Mouse (Mus musculus) gastrocnemius, postnatal 14 days (tissue): ENCODE results near the gene Cfap70. TPM values are rescaled to one million over a fixed set of nuclear protein-coding genes. Genes with fewer than 3 reads are reported as not detected.
A peak's percentile ranks its signal among the peaks of the same experiment; 100 is the strongest.

Experiments
- DNase-seq: peaks from one replicate; pipeline ENCODE4 v3.0.0; 2021; ENCODE audit warnings: mixed read lengths
- intact Hi-C: fragments of 180-260 bp; cut with DNase I; formaldehyde crosslinking; loops from one replicate; pipeline ENCODE4 v1.15.1; 2025; ENCODE audit warnings: low total_unique reads
- long read RNA-seq, 2 experiments: library from polyadenylated mRNA; stranded (forward); transcript quantifications; one replicate each; pipeline ENCODE4 v2.0.0; 2021
- total RNA-seq, 2 experiments: library from RNA; stranded (reverse); gene quantifications; 2 replicates each; pipeline ENCODE4 v1.2.3; 2021

Cfap70 gene
- under 1 TPM; 0.09 to 0.16 TPM for total RNA-seq
- long read RNA-seq, experiment 1: 0 reads
- long read RNA-seq, experiment 2, partial matches to known transcripts: 1 of 2 reads
- long read RNA-seq, experiment 2, other reads (novel, unspliced or antisense): 1 of 2 reads

DNA sequence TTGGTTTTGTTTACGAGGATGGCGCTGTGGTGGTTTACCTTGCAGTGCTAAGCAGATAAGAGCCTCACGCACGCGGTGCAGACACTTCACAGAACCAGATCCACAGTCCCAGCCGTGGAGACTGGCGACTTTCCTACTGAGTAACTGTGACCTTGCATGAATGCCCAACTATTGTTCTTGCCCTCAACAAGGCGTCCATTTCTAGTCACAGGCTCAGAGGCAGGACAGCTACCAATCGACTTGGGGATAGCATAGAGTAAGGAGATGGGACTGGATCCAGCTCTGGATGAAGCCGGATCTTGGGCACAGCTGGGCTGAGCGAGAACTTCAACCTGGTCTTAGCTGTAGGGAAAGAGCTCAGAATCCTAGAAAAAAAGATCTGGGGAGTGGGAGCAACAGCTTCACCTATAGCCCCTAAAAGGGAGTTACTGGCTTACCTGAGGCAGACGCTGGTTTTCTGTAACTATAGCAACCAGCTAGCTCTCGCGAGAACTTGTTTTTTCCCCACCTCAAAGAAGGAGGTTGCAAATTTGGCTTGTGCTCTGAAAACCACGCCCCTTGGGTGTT lies at the start of gene Cfap70:
Gene Cfap70 (minus strand): TSS at position 462 of the 567 bp plus-strand sequence.
- DNase-seq: peak; percentile 39
- intact Hi-C loops: no loop called here

DNA sequence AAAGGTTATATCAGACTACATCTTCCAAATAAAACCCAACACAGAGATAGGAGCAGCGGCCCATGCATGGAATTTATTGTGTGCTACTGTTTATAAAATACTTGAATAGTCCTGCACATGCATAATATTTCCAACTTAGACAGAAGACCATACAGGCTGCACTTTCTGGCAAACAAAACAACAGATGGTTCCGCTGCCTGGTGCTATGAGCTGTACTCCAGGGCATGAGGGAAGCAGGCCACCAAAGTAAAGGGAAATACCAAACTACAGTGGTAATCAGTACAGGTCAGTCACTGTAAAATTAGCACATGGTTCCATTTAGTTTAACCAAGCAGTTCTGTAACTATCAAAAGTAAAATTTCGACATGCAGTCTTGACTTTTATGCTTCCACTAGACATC lies 48.0 kb upstream of the Cfap70 start:
- no peak for DNase-seq
- intact Hi-C loops: no loop called here

DNA sequence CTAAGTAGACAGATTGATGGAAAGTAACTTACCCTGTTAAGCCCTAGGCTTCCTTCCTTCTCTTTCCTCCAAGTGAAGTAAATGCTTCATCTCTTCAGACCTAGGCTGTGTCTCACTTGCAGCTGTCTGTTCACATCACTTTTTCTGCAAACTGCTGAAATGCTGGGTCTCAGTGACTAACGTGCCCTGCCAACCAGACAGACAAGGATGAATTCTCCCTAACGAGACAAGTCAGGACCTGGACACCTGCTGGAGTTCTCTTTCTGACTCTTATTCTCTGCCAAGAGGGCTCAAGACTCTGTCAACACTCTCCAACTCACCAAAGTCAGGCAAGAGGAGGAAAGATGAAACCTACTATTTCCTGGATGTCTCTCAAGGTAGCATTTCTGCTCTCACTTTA lies 44.6 kb upstream of the Cfap70 start, which contains the start of gene Mss51:
Gene Mss51 (minus strand): TSS at position 299 of the 400 bp plus-strand sequence.
- intact Hi-C loops: no loop called here
- DNase-seq: no peak

DNA sequence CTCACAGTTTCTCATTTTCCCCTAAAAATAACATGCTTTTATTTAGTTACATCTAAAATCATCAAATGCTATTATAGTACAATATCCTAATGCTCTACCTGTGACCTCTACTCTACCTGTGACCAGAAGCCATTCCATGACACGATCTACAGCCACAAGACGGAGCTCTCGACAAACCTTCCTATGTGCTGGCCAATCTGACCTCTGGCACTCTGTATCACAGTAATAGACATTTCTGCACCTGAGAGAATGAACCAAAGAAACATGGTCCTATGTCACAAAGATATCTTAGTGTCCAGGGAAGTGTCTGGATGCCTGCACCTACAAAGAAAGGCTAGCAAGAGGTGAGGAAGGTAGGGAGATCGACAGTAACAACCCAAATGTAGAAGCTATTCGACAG lies 34.0 kb upstream of the Cfap70 start:
- intact Hi-C loops: no loop called here
- no peak for DNase-seq

DNA sequence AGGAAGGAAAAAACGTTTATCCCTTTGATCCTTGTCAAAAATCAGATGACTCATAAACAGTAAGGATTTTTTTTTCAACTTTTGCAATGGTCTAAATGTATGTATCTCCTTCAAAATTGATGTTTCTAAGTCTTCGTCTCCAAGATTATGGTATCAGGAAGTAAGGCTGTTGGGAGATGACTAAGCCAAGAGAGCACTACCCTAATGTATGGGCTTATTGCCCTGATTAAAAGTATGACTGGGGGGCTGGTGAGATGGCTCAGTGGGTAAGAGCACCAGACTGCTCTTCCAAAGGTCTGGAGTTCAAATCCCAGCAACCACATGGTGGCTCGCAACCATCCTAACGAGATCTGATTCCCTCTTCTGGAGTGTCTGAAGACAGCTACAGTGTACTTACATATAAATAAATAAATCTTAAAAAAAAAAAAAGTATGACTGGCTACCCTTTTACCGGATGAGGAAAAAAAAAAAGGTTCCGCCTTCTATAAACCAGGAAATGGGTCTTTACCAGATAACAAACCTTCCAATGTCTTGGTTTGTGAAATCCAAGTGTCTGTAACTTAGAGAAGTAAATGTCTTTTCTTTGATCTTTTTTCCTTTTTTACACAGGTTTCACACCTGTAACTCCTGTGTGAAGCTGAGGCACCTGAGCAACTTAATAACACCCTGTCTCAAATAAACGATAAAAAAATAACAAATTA lies 30.2 kb upstream of the Cfap70 start:
- no peak for DNase-seq
- intact Hi-C loops: no loop called here

DNA sequence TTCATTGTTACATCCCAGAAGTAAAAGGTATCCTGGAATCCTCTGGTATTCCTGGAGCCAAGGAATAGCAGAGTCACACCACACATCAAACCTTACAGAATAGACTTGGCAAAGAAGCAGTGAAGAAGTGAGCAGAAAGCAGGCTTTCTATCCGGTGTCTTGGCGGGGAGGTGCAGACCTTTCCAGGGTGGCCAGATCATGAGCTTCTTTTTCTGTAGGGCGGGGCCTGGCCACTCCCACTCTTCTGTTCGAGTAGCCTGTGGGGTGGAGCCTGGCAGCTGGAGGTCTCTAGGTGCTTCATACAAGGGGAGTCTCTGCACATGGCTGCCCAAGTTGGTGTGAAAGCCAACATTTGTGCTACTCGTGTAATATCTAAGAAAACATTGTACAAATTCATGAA lies 29.2 kb upstream of the Cfap70 start:
- intact Hi-C loops: no loop called here
- DNase-seq: no peak

DNA sequence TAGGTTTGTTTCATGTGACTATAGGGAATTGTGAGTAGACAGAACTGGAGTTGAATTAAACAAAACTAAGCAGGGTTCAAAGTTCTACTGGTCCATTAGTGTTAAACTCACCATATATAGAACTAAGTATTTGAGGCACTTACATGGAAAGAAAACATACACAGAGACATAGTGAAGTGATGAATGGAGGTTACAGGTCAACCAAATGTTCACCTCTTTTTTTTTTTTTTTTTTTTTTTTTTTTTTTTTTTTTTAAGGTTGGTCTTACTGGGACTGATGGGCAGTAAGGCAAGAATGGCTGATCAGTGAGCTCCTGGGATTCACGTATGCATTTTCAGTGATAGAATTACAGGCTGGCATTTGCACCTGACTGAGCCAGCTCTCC lies 28.2 kb upstream of the Cfap70 start:
- no peak for DNase-seq
- intact Hi-C loops: no loop called here

DNA sequence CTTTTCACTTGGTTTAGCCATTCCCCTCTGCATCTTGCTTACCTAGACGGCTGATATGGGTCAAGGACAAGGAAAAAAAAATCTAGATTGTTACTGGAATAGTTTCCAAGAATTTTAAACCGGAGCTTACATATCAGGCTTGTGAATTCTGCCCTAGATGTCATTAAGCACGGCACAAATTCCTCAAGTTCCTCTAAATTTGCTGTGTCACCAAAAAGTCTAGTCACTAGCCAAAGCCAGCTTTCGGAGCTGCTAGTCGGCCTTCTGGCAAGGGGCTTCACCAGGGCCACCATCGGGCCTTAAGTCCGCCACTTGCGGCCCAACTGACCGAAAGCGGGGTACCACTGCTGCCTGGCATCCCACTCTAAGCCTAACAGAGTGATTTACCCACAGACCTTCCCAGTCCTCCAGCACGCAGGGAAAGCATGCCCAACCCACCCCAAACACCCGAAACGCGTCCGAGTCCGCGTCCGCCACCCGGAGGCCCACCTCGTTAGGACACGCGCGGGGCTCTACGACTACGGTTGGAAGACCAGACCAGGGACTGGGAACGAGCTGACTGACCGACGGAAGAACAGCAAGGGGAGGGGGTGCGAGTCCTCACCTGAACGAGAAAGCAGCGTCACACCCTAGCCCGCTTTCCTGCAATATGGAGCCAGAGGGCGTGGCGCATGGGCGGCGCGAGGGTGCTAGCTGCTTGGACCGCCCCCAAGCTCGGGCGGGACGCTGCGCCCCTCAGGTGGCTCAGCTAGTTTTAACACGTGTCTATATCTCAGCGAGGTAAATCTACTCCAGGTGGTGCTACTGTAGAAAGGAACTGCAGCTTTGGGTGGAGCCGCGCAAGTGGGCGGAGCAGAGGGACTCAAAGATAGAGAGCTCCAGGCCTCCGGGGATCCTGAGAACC lies 27.5 kb upstream of the Cfap70 start, which contains the start of gene Anxa7:
Gene Anxa7 (minus strand): TSS at position 843 of the 904 bp plus-strand sequence.
- intact Hi-C loops: no loop called here
- DNase-seq: peak; percentile 59

DNA sequence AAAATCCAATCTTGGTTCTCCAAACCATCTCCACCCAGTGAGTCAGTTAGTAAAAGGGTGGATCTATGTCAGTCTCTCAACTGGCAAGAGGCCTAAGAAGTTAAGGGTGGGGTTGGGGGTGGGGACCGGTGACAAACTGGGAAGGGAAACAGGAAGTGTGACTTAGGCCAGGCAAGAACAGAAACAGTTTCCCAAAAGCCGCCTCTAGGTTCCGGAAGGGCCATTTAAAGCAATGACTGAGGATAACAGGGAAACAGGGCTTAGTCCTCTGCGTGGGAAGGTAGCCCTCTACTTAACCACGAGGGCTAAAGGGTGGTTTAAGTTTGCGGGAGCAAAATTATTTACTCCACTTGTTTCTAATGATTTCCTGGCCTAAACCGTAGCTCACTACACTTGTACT lies 26.8 kb upstream of the Cfap70 start:
- peak; percentile 34 for DNase-seq
- intact Hi-C loops: no loop called here

DNA sequence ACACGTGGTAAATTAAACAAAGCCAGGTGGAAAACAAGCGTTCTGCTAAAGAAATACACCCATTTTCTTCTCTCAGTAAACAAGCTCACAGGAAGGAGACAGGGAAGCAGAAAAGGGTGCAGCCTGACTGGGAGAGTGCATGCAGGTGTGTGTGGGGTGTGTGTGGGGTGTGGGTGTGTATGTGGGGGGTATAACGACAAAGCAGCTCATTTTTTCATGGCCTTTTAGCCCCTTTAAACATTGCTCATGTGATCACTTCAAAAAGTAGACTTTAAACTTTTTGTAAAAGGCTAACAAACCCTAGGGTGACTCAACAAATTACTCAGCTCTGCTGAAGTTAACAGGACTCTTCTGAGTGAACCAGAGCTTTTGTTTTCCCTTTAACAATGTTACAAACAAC lies 26.4 kb upstream of the Cfap70 start:
- intact Hi-C loops: no loop called here

DNA sequence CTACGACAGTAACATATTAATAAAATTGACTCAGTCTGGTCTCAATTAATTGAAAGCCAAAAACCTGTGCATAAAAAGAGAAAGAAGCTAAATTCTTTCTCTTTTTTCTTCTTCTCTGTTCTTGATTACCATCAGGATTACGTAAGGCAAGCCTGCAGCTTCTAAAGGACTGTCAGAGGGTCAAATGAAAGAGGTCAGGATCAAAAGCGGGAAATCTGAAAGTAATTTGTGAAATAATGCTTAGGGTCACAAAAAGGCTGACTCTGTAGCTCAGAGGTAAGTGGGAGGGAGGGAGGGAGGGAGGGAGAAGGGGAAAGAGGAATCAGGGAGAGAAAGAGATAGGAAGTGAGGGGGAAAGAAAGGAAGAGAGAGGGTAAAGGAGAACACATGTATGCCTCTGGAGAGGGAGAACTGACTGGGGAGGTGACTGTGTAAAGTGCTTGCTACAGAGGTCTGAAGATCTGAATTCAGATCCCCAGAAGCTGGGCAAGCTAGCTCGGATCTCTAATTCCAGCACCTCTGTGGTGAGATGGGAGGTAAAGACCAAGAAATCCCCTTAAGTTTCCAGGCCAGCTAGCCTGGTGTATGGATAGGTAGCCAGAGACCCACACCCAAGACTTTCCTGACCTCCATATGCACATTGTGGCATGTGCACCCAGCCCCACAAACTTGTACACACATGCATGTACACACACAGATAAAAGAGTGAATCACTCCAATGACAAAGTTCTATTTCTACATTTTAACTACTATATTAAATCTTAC lies 25.4 kb upstream of the Cfap70 start:
- DNase-seq: no peak
- intact Hi-C loops: no loop called here

More for the DNA sequence above, 26.4 kb upstream of the Cfap70 start:
- DNase-seq: no peak

DNA sequence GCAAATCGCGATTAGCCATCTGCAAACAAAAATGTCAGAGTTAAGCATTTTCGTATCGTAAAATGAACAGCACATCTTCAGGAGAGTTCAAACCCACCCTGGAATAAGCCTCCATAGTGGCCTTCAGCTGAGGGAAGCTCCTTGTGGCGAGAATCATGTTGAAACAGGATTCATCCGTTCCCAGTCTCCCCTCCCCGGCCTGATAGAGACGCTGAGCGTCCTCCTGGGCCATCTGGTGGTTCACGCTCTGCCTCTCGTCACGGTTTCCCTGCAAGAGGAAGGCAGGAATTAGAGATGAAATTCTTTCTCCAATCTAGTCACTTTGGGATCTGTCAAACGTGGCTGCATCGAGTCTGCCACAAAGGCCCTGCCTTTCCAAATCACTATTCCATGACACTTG lies 8.2 kb upstream of the Cfap70 start:
- no peak for DNase-seq
- intact Hi-C loops: no loop called here

DNA sequence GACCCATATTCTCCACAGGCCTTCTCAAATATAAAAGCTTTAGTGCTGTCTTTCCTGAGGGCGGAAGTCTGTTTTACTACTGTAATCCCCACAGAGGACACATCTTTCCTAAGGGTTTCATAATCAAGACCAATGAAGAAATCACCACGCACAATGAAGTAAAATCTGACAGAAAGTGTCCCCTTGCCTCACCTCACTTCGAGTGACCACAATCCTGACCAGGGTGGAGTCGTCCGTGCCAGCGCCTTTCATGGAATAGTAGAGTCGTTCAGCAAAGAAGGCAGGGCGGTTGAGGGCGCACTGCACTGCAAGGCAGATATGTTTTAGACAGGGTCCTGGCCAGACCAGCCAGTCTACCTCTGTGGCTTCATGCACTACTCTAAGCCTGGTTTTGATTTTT lies 6.4 kb upstream of the Cfap70 start:
- intact Hi-C loops: no loop called here
- DNase-seq: no peak

DNA sequence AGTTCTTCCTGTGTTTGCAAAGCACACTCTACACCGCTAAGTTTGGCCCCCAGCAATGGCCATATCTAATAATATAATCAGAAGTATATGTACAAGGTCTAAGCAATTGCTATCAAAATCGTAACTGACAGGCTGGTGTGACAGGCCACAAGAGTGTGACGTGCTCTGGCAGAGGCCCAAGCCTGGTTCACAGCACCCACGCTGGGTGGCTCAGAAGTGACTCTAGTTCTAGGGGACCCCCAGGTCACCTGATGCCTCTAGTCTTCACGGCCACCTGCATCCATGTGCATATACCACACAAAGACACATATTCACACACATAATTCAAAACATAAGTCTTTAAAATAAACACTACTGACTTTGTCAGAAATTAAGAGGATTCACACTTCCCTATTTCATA lies 903 bp upstream of the Cfap70 start:
- DNase-seq: no peak
- intact Hi-C loops: no loop called here

DNA sequence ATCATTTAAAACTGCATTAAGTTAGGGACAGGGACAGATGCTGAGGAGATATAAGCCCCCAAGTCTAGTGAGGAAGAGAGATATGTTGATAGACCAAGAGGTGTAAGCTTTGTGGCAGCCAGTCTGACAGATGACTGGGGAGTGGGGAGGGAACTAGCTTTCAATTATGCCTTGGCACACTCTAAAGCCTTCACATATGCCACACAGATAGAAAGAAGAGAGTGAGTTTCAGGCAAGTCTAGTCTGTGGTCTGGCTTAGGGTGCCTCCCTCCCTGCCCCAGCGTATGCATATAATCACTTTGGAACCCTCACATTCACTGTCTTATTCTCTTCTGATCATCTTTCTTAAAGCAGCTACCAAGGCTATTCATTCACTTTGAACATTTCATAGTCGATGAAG lies 724 bp downstream of the Cfap70 start:
- intact Hi-C loops: no loop called here

DNA sequence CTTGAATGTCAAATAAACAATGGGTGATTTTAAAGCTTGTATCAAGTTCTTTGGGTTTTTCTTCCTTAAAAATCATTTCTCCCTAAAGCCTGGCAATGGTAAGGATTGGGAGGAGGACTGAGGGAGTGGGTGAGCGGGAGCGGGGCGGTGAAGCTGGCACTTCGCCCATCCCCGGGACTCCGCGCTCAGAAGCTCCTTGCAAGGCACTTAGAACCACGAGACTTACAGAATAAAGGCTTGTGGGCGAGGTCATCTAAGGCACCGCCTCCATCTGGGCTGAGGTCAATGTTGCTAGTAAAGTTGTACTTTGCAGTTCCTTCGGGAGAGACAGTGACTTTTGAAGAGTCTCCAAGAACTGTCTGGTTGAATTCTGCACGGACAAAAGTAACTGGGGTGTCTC lies 4.8 kb downstream of the Cfap70 start:
- intact Hi-C loops: no loop called here
- no peak for DNase-seq

More for the DNA sequence above, 724 bp downstream of the Cfap70 start:
- no peak for DNase-seq

DNA sequence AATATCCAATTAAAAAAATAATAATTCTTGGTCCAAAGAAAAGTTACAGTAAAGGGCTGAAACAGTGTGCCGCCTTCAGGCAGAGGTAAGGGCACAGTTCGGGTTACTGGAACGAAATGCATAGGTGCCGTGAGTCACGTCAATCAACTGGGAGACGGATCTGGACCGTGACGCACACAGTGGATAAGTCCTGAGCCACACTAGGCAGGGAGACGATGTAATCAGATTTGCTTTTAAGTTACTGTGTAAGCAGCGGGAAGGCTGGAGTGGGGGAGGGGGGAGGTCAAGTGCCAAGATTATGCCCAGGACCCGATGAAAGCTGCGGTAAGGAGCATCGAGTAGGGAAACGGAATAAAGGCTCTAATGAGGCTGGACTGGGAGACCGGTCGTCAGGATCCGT lies 9.8 kb downstream of the Cfap70 start:
- no peak for DNase-seq

DNA sequence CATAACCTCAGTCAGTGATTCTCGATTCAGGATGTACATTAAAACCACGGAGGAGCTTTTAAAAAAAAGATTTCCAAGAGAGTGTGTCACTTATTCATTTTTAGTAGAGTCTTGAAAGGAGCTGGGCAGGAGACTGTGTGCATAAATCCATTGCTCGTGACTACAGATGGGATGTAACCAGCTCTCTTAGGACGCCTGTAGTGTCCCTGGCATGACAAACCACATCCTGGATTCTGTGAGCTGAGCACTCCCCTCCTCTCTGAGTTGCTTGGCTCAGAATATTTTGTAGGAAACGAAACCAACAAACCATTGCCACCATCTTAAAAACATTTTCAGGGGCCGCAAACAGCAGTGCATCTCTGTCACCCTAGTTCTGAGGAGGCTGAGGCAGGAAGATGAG lies 15.1 kb downstream of the Cfap70 start:
- no peak for DNase-seq
- intact Hi-C loops: no loop called here

More for the DNA sequence above, 9.8 kb downstream of the Cfap70 start:
- intact Hi-C loops: no loop called here

DNA sequence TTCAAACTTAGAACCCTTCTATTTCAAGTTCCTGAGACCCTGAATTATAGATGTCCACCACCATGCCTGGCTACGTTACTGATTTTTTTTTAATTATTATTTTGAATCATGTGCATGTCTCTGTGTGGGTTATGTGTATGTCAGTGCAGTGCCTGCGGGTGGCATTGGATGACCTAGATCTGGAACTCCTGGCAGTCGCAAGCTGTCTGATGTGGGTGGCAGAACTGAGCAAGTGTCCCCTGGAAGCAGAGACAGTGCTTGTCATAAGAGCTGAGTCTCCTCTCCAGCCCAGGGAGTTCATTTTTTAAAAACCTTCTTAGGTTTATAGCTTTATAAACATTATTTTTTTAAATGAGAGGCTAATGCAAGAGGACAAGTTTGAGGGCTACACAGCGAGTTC lies 19.6 kb downstream of the Cfap70 start:
- intact Hi-C loops: no loop called here
- no peak for DNase-seq

DNA sequence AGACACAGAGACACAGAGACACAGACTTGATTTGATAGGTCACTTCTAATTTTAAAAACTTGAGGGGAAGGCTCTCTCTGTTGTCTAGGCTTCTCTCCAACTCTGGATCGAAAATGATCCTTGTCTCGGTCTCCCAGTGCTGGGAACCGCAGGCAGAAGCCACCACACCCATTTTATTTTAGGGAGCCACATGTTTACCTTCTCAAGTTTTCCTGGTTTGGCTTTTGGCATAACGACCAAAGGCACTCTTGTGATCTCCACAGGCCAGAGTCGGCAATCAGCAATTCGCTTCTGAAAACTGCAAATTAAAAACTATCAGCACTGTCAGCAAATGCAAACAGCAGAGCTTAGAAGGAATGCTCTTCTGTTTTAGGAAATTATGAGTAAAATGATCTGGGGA lies 20.3 kb downstream of the Cfap70 start:
- intact Hi-C loops: no loop called here
- DNase-seq: peak; percentile 16
